Mouse (Mus musculus): ENCODE measurements around the gene Cd3eap. TPM values are rescaled to one million over a fixed set of nuclear protein-coding genes. Genes with fewer than 3 reads are reported as not detected.

Cd3eap gene
- total and polyA plus RNA-seq, 3 experiments = 43.9 to 49.8 TPM; not detected in 1

- H3K9ac ChIP-seq (ENCODE audit: control insufficient read depth, low read depth, low read length, poor library complexity, severe bottlenecking) = no peak overlapping the region
- H3K4me1 ChIP-seq (ENCODE audit: control insufficient read depth in 1 of 2, insufficient read depth in 2 of 2, low read length in 2 of 2) = peaks cover 0 to 3% of the 10 kb centered on the region in 2 experiments; a peak in 2 of 4 replicates
- TF ChIP-seq HCFC1 (IDR thresholded peaks at IDR 0.05; ENCODE audit: low read depth, low read length) = no peak
- TF ChIP-seq GABPA (IDR thresholded peaks at IDR 0.05; ENCODE audit: low read depth, low read length) = no peak
- no peak for TF ChIP-seq EP300 (IDR thresholded peaks at IDR 0.05; ENCODE audit: low read depth in 1 of 2, low read length in 2 of 2)
- TF ChIP-seq MAFK (IDR thresholded peaks at IDR 0.05; ENCODE audit: borderline replicate concordance, low read depth, low read length) = no peak
- no peak for TF ChIP-seq JUND (IDR thresholded peaks at IDR 0.05; ENCODE audit: low read depth, low read length)
- TF ChIP-seq ZMIZ1 (IDR thresholded peaks at IDR 0.05; ENCODE audit: low read depth, low read length) = no peak
- TF ChIP-seq MXI1 (IDR thresholded peaks at IDR 0.05; ENCODE audit: low read depth, low read length) = no peak
- no peak for TF ChIP-seq SMC3 (IDR thresholded peaks at IDR 0.05; ENCODE audit: low read depth, low read length)
- no peak for TF ChIP-seq BHLHE40 (IDR thresholded peaks at IDR 0.05; ENCODE audit: borderline replicate concordance, low read depth, low read length)
- no peak for TF ChIP-seq TBP (IDR thresholded peaks at IDR 0.05; ENCODE audit: low read depth, low read length)
- no peak for TF ChIP-seq NRF1 (IDR thresholded peaks at IDR 0.05; ENCODE audit: insufficient read depth, low read depth, low read length, poor library complexity, severe bottlenecking)
- TF ChIP-seq USF1 (IDR thresholded peaks at IDR 0.05; ENCODE audit: low read depth, low read length) = no peak
- no peak for TF ChIP-seq POLR2AphosphoS2 (IDR thresholded peaks at IDR 0.05; ENCODE audit: low read length)
- no peak for TF ChIP-seq UBTF (IDR thresholded peaks at IDR 0.05; ENCODE audit: borderline replicate concordance, insufficient read depth, low read depth, low read length)
- TF ChIP-seq RCOR1 (IDR thresholded peaks at IDR 0.05; ENCODE audit: low read depth, low read length) = no peak
- no peak for TF ChIP-seq CHD2 (IDR thresholded peaks at IDR 0.05; ENCODE audit: low read length)
- TF ChIP-seq TAL1 (IDR thresholded peaks at IDR 0.05; ENCODE audit: low read length) = no peak
- H3K79me2 ChIP-seq (ENCODE audit: control insufficient read depth, insufficient read depth, low read length, poor library complexity) = peaks cover 9% of the 10 kb centered on the region
- DNase-seq (ENCODE audit: low read depth, low spot score) = no peak
- no peak overlapping the region for H3K4me3 ChIP-seq (ENCODE audit: control insufficient read depth in 1 of 2, insufficient read depth in 1 of 2, low read depth in 2 of 2, low read length in 2 of 2)
- H3K9me3 ChIP-seq (replicated peaks; ENCODE audit: insufficient read depth, low read length) = no peaks in the 10 kb centered on the region
- no peak overlapping the region for H3K27ac ChIP-seq (ENCODE audit: control insufficient read depth, low read depth, low read length)
- H3K27me3 ChIP-seq (ENCODE audit: control insufficient read depth in 1 of 2, insufficient read depth in 2 of 2, low read length in 2 of 2) = no peaks in the 10 kb centered on the region
- H3K36me3 ChIP-seq (ENCODE audit: control insufficient read depth in 1 of 2, insufficient read depth in 2 of 2, low read length in 2 of 2) = peaks cover 0 to 3% of the 10 kb centered on the region in 2 experiments; a peak in 2 of 4 replicates
Measured at GRCm38 (mm10) chr7:19378049-19378448, 18.8 kb upstream of the Cd3eap start.

- H3K36me3 ChIP-seq (ENCODE audit: control insufficient read depth in 1 of 2, insufficient read depth in 2 of 2, low read length in 2 of 2) = no peaks in the 10 kb centered on the region
- TF ChIP-seq SMC3 (IDR thresholded peaks at IDR 0.05; ENCODE audit: low read depth, low read length) (no peak), UBTF (IDR thresholded peaks at IDR 0.05; ENCODE audit: borderline replicate concordance, insufficient read depth, low read depth, low read length) (no peak), CHD1 (IDR thresholded peaks at IDR 0.05; ENCODE audit: low read depth, low read length) (no peak), RAD21 (IDR thresholded peaks at IDR 0.05; ENCODE audit: low read depth, low read length) (no peak), GABPA (IDR thresholded peaks at IDR 0.05; ENCODE audit: low read depth, low read length) (no peak), GATA1 (IDR thresholded peaks at IDR 0.05; ENCODE audit: low read depth, low read length) (no peak), ZKSCAN1 (IDR thresholded peaks at IDR 0.05; ENCODE audit: low read depth, low read length) (no peak), NRF1 (IDR thresholded peaks at IDR 0.05; ENCODE audit: insufficient read depth, low read depth, low read length, poor library complexity, severe bottlenecking) (no peak), TCF12 (IDR thresholded peaks at IDR 0.05; ENCODE audit: low read depth, low read length) (no peak), MAFK (IDR thresholded peaks at IDR 0.05; ENCODE audit: borderline replicate concordance, low read depth, low read length) (no peak), POLR2A (IDR thresholded peaks at IDR 0.05; ENCODE audit: control insufficient read depth in 1 of 2, insufficient read depth in 1 of 2, low read depth in 1 of 2, low read length in 2 of 2, poor library complexity in 1 of 2) (no peak), KAT2A (conservative IDR thresholded peaks at IDR 0.05; ENCODE audit: low read depth, low read length) (no peak), USF1 (IDR thresholded peaks at IDR 0.05; ENCODE audit: low read depth, low read length) (no peak), EP300 (IDR thresholded peaks at IDR 0.05; ENCODE audit: low read depth in 1 of 2, low read length in 2 of 2) (no peak)
- no peak for DNase-seq (ENCODE audit: low read depth, low spot score)
Measured at GRCm38 (mm10) chr7:19376019-19376418, 16.7 kb upstream of the Cd3eap start.

More at GRCm38 (mm10) chr7:19376019-19376418, 16.7 kb upstream of the Cd3eap start:
- no peaks in the 10 kb centered on the region for H3K27me3 ChIP-seq (ENCODE audit: control insufficient read depth in 1 of 2, insufficient read depth in 2 of 2, low read length in 2 of 2)
- no peak overlapping the region for H3K4me3 ChIP-seq (ENCODE audit: control insufficient read depth in 1 of 2, insufficient read depth in 1 of 2, low read depth in 2 of 2, low read length in 2 of 2)
- H3K9me3 ChIP-seq (replicated peaks; ENCODE audit: insufficient read depth, low read length) = no peaks in the 10 kb centered on the region
- H3K27ac ChIP-seq (ENCODE audit: control insufficient read depth, low read depth, low read length) = no peak overlapping the region
- H3K4me1 ChIP-seq (ENCODE audit: control insufficient read depth in 1 of 2, insufficient read depth in 2 of 2, low read length in 2 of 2) = no peaks in the 10 kb centered on the region
- no peak overlapping the region for H3K9ac ChIP-seq (ENCODE audit: control insufficient read depth, low read depth, low read length, poor library complexity, severe bottlenecking)
- no peaks in the 10 kb centered on the region for H3K79me2 ChIP-seq (ENCODE audit: control insufficient read depth, insufficient read depth, low read length, poor library complexity)

Measured in MEL (cell line).